Mouse (Mus musculus) thymus, postnatal 25 days (tissue): ENCODE measurements around the gene Defa31.
"Not testable (repeated sequence)": the region's sequence is repeated elsewhere in the genome, so short reads cannot be mapped to it uniquely, and the experiment has no call there.

Experiments used
- DNase-seq: peaks from one replicate; pipeline ENCODE4 v3.0.0; 2022

Defa31 gene

GRCm38 (mm10) chr8:21191314-21191713, at the start of gene Defa31:
Gene Defa31, plus strand, starts transcription at chr8:21191614.
- DNase-seq = not testable (repeated sequence)

DNA sequence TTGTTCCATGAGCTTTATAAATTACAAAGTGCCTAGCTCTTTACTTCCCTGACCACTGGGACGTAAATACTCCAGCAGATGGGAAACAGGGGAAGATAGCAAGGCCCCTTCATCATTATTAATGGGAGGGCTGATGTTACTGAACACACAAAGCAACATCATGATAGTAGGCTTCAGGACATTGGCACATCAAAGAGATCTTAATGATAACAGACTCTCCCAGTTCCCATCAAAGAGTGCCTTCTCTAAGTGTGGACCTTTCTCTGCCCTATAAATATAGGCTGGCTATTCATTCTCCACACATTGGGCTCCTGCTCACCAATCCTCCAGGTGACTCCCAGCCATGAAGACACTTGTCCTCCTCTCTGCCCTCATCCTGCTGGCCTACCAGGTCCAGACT, 29.4 kb upstream of the Defa31 start, which contains the start of gene Defa22:
TSS of gene Defa22 (plus strand) at position 301 of the 400 bp plus-strand sequence.
- DNase-seq = not testable (repeated sequence)

GRCm38 (mm10) chr8:21201261-21201660, 9.8 kb downstream of the Defa31 start, which contains the start of gene Gm15293:
Gene Gm15293, plus strand, starts transcription at chr8:21201561.
- DNase-seq = not testable (repeated sequence)
